Mouse (Mus musculus) testis, adult 2 months (tissue): ENCODE data around the gene Usp33. TPM values are rescaled to one million over a fixed set of nuclear protein-coding genes. Genes with fewer than 3 reads are reported as not detected.
A peak's percentile ranks its signal among the peaks of the same experiment; 100 is the strongest.

Experiments used
- H3K27ac ChIP-seq: fragments of 200-500 bp; 2 replicates; pipeline ENCODE4 v1.5.1; 2012; ENCODE audit warnings: low read depth, low read length; ENCODE audit not compliant: control insufficient read depth, insufficient read depth
- H3K27me3 ChIP-seq: fragments of 200-500 bp; 2 replicates; pipeline ENCODE4 v1.6.1; 2012; ENCODE audit warnings: mild to moderate bottlenecking, low read length, moderate library complexity; ENCODE audit not compliant: control insufficient read depth, insufficient read depth
- H3K36me3 ChIP-seq: fragments of 200-500 bp; 2 replicates; pipeline ENCODE4 v1.6.1; 2012; ENCODE audit warnings: mild to moderate bottlenecking, low read length; ENCODE audit not compliant: control insufficient read depth, insufficient read depth
- H3K4me1 ChIP-seq: fragments of 200-500 bp; 2 replicates; pipeline ENCODE4 v1.6.1; 2012; ENCODE audit warnings: low read length; ENCODE audit not compliant: control insufficient read depth, insufficient read depth
- H3K4me3 ChIP-seq: fragments of 200-500 bp; 2 replicates; pipeline ENCODE4 v1.5.1; 2012; ENCODE audit warnings: low read depth, mild to moderate bottlenecking, low read length, moderate library complexity, mixed read lengths; ENCODE audit not compliant: control insufficient read depth
- CTCF ChIP-seq: fragments of 200-500 bp; IDR thresholded peaks from 2 replicates; pipeline ENCODE4 v1.5.1; 2012; ENCODE audit warnings: low read depth, mild to moderate bottlenecking, inconsistent platforms, low read length, moderate library complexity; ENCODE audit not compliant: control insufficient read depth, insufficient read depth, insufficient replicate concordance
- POLR2A ChIP-seq: fragments of 200-500 bp; IDR thresholded peaks from 2 replicates; pipeline ENCODE4 v1.6.1; 2012; ENCODE audit warnings: low read depth, mild to moderate bottlenecking, inconsistent platforms, low read length, moderate library complexity; ENCODE audit not compliant: control insufficient read depth
- polyA plus RNA-seq: library from polyadenylated mRNA; depleted of rRNA; stranded (reverse); fragments of >200 nt; gene quantifications from 2 replicates; pipeline ENCODE4 v1.2.3, GENCODE M21; 2012

Gene Usp33
- polyA plus RNA-seq, 1 experiment: 6.5 TPM

DNA sequence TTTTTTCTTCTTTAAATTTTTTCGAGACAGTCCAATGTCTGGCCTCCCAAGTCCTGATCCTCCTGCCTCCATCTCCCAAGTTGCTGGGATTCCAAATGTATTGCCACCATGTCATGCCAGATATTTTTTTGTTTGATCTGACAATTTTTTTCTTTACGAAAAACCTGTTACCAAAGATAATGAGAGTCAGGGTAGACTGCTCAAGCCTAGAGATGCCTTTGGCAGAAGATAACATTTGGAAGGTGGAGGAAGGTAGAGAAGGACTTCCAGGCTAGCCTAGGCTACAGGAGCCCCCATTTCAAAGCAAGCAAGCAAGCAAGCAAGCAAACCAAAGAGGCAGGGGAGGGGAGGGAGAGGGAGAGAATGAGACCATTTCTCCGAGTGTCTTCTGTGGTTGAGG is 949 bp downstream of the Usp33 start:
- Histone ChIP-seq H3K27ac (no peak overlapping the region), H3K27me3 (no peaks in the 10 kb centered on the region), H3K4me1 (peaks cover 4% of the 10 kb centered on the region), H3K36me3 (no peaks in the 10 kb centered on the region), H3K4me3 (peak overlapping the region; percentile 79; the same call in 1 of the 2 replicates)
- TF ChIP-seq POLR2A (no peak), CTCF (no peak)

DNA sequence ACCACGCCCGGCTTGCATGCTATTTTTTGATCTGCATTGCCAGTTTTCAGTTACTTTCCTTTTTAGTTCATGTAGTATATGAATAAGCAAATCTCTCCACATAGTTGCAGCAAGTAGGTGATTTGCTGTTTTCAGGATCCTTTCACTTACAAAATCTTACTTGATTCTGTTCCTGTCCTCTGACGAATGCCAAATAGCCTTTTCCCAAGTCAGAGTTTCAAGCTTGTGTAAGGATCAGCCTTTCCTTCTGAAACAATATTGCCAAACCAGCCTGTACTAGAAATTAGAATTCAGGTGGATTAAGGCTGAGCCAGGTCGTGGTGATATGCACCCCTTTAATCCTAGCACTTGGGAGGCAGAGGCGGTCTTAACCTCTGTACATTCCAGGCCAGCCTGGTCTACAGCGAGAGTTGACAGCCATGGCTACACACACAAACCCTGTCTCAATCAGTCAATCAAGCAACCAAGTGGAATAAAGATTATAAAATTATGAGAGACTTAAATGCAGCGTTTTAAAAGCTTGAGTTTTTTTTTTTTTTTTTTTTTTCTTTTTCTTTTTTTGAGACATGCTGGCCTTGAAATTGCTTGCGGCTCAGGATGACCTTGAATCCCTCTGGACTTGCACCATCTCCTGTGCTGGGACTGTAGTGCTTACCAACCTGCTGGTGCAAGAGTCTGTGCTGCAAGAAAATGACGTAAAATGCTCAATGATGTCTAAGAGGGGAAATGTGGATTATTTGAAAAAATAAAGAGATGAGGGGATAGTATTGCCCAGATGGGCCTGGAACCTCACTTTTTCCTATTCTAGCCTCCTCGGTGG is 1.9 kb downstream of the Usp33 start:
- H3K27ac ChIP-seq: no peak overlapping the region
- H3K4me3 ChIP-seq: no peak overlapping the region
- peaks cover 4% of the 10 kb centered on the region for H3K4me1 ChIP-seq
- TF ChIP-seq POLR2A (no peak), CTCF (no peak)
- no peaks in the 10 kb centered on the region for H3K36me3 ChIP-seq
- no peaks in the 10 kb centered on the region for H3K27me3 ChIP-seq

DNA sequence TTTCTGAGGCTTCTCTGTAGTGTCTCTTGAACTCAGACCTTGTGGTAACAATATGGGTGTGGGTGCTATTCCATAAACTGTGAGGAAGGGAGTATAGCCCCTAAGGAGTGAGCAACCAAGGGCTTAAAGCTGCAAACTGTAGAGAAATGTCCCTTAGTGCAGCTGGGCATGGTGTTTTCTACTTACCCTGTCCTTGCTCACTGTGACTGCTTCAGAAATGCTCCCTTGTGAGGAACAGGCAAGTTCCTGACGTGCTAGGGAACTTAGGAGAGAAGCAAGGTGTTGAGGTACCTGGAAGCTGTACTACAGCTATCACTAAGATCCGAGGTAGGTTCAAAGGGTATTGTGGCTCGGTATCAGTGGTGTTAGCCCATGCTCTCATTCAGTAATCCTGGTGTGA is 4.2 kb downstream of the Usp33 start:
- H3K4me1 ChIP-seq: peaks cover 4% of the 10 kb centered on the region
- H3K36me3 ChIP-seq: no peaks in the 10 kb centered on the region
- no peaks in the 10 kb centered on the region for H3K27me3 ChIP-seq
- H3K4me3 ChIP-seq: no peak overlapping the region
- no peak overlapping the region for H3K27ac ChIP-seq
- no peak for TF ChIP-seq POLR2A
- TF ChIP-seq CTCF: no peak

DNA sequence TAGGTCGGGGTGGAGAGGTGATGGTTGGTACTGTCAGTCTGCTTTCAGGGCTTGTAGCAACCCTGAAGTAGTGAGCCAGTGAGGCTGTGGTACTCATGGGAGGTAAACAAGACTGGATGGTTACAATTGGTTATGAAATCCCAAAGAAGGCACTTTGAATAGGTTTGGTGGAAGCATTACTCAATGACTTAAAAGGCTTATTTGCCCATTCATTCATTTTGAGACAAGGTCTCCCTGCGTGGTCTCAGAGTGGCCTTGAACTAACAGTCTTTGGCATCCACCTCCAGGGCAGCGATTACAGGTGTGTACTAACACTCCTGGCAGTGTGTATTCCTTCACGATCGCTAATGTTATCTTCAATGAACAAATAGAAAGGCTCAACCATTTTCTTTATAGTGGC is 4.7 kb downstream of the Usp33 start:
- TF ChIP-seq CTCF (no peak), POLR2A (no peak)
- no peaks in the 10 kb centered on the region for H3K36me3 ChIP-seq
- H3K27ac ChIP-seq: no peak overlapping the region

DNA sequence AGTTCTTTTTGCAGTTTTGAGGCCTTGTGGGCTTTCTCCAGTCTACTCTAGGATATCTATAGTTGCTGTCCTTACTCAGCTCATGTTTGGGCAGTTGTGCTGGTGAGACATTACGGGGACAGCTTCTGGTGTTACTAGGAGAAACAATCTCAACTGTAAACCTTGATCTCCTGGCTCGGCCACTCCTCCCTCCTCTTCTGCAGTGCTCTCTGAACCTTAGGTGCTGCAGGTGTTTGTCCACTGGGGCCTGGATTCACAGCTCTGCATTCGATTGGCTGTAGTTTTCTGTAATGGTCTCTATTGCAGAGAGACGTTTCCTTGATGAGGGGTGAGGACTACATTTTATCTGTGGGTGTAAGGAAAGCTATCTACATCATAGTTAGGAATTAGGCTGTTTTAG is 6.0 kb downstream of the Usp33 start:
- Histone ChIP-seq H3K27me3 (no peaks in the 10 kb centered on the region), H3K27ac (no peak overlapping the region), H3K36me3 (no peaks in the 10 kb centered on the region), H3K4me1 (peaks cover 4% of the 10 kb centered on the region), H3K4me3 (no peak overlapping the region)
- TF ChIP-seq POLR2A (no peak), CTCF (no peak)

More for the DNA sequence above, 4.7 kb downstream of the Usp33 start:
- no peak overlapping the region for H3K4me3 ChIP-seq
- H3K4me1 ChIP-seq: peaks cover 4% of the 10 kb centered on the region
- H3K27me3 ChIP-seq: no peaks in the 10 kb centered on the region

DNA sequence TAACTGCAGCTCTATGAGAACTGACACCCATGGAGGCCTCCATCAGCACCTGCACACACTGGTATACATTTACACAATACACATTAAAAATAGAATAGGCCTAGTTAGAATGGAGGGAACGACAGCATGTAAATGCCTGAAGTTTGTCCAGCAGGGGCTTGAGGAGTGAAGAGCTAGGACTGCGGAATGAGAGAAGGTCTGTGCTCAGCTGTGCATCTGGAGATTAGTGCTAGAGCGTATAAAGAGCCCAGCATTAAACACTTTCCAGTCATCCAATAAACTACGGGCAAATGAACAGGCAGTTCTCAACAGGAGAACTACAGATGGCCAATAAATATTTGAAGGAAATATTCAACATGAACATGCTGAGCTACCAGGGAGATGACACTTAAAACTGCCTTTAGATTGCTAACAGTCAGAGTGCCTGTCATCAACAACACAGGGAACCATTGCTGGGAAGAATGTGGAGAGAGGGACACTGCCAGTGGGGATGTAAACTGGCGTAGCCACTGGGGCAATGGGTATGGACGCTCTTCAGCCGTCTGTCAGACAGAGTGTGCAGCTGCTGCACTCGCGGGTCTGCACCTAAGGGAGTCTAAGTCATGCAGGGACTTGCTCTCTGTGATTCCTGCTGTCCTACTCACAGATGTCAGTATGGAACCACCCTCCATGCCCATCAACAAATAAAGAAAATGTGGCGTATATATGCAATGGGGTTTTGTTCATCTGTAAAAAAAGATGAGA is 7.3 kb downstream of the Usp33 start:
- no peaks in the 10 kb centered on the region; the same call in 1 of the 2 replicates for H3K36me3 ChIP-seq
- no peak overlapping the region for H3K4me3 ChIP-seq

DNA sequence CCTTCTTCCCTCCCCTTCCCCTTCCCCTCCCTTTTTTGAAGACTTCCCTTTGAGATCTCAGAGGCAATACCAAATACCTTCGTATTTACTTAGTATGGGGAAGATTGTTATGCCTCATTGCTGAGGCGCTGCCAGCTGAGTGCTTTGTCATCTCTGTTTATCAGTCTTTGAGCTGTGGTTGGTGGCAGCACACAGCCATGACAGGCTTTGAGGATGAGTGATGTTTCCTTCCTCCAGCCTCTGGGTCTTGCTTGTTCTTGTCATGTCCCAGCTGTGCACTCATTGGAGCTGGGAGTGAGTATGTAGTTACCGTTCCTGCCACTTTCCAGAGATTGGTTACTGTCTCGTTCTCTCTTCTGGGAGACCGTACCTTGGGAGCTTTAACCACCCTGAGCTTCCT is 9.1 kb downstream of the Usp33 start:
- no peaks in the 10 kb centered on the region; the same call in 1 of the 2 replicates for H3K36me3 ChIP-seq
- TF ChIP-seq CTCF: no peak
- no peak for TF ChIP-seq POLR2A
- no peak overlapping the region for H3K27ac ChIP-seq
- no peaks in the 10 kb centered on the region for H3K27me3 ChIP-seq
- H3K4me3 ChIP-seq: no peak overlapping the region
- H3K4me1 ChIP-seq: no peaks in the 10 kb centered on the region; the same call in 1 of the 2 replicates

More for the DNA sequence above, 7.3 kb downstream of the Usp33 start:
- H3K27me3 ChIP-seq: no peaks in the 10 kb centered on the region
- peaks cover 2% of the 10 kb centered on the region for H3K4me1 ChIP-seq
- TF ChIP-seq POLR2A (no peak), CTCF (no peak)
- H3K27ac ChIP-seq: no peak overlapping the region

DNA sequence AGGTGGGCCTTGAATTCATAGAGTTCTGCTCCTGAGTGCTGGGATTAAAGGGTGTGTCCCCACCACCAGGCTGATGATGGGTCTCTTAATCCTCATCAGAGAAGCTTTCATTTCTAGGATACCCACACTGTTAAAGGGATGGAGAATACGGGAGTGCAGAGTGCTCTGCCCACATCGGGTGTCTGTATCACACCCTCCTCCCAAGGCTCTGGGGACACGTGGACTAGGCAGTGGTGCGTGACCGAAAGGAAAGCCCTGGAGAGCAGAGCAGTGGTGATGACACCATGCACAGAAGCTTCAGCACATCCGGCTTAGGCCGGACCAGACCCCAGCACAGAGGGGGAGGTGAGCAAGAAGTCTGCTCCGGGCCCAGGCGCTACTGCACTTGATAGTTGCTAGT is 10.5 kb downstream of the Usp33 start:
- Histone ChIP-seq H3K27ac (no peak overlapping the region), H3K36me3 (no peaks in the 10 kb centered on the region; the same call in 1 of the 2 replicates), H3K4me3 (no peak overlapping the region), H3K27me3 (no peaks in the 10 kb centered on the region), H3K4me1 (no peaks in the 10 kb centered on the region; the same call in 1 of the 2 replicates)
- TF ChIP-seq POLR2A (no peak), CTCF (no peak)
